Mouse (Mus musculus) lung, postnatal 0 days (tissue): ENCODE measurements around the gene Yipf2.

Source experiments
- CTCF ChIP-seq: IDR thresholded peaks from 2 replicates; pipeline ENCODE4 v1.5.1; 2016; ENCODE audit warnings: antibody characterized with exemption, mild to moderate bottlenecking
- EP300 ChIP-seq: IDR thresholded peaks from 2 replicates; pipeline ENCODE4 v1.6.1; 2016; ENCODE audit warnings: antibody characterized with exemption, mild to moderate bottlenecking, control low read depth

DNA sequence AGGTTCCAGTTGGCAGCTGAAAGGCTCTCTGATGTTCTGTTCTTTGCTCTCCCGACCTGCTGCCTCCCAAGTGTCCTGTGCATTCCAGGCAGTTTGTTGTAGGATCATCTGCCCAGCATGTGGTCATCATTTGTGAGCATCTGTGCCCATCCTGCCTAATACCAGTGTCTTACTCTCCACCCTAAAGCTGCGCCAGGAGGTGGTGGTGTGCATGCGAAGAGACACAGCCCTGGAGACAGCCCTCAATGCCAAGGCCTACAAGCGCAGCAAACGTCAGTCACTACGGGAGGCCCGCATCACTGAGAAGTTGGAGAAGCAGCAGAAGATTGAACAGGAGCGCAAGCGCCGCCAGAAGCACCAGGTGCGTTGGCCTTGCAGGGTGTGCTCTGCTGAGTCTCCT lies 46.4 kb upstream of the Yipf2 start:
- no peak for TF ChIP-seq CTCF
- no peak for TF ChIP-seq EP300
